Mouse (Mus musculus) liver, embryonic 14.5 days (tissue): ENCODE results near the gene Myo7a. TPM values are rescaled to one million over a fixed set of nuclear protein-coding genes. Genes with fewer than 3 reads are reported as not detected.

Experiments used
- ATAC-seq: fragments of 200-750 bp; cut with Nextera tagmentation; 2 replicates; pipeline ENCODE4 v1.8.0; 2017; ENCODE audit warnings: moderate number of reproducible peaks, mild to moderate bottlenecking, moderate library complexity; ENCODE audit not compliant: insufficient read depth
- DNase-seq, 3 experiments: peaks; one replicate each; pipeline ENCODE4 v3.0.0-alpha.2; 2012 to 2013; ENCODE audit warnings: low read depth in 3 of 3, low spot score in 3 of 3
- H3K27ac ChIP-seq: fragments of 300-500 bp; sonication (generic); 2 replicates; pipeline ENCODE4 v1.5.1; 2014; ENCODE audit warnings: moderate library complexity, mild to moderate bottlenecking, control low read depth, inconsistent platforms
- H3K27me3 ChIP-seq: fragments of 300-500 bp; sonication (generic); 2 replicates; pipeline ENCODE4 v1.6.1; 2014; ENCODE audit warnings: mild to moderate bottlenecking, low read length, moderate library complexity; ENCODE audit not compliant: control insufficient read depth, insufficient read depth
- H3K36me3 ChIP-seq: fragments of 300-500 bp; sonication (generic); replicated peaks from 2 replicates; pipeline ENCODE4 v1.6.1; 2014; ENCODE audit warnings: low read depth; ENCODE audit not compliant: control insufficient read depth, insufficient read depth
- H3K4me1 ChIP-seq, 2 experiments: fragments of 200-500 bp in 1 of 2; fragments of 300-500 bp in 1 of 2; sonication (generic) in 1 of 2; replicated peaks; 2 replicates each; pipeline ENCODE4 v1.6.1; 2012 to 2014; ENCODE audit warnings: antibody characterized with exemption in 1 of 2, inconsistent platforms in 1 of 2, low read length in 1 of 2; ENCODE audit not compliant: control insufficient read depth in 2 of 2, insufficient read depth in 2 of 2
- H3K4me2 ChIP-seq: fragments of 300-500 bp; sonication (generic); 2 replicates; pipeline ENCODE4 v1.6.1; 2014; ENCODE audit warnings: low read depth, mild to moderate bottlenecking, control low read depth, moderate library complexity
- H3K4me3 ChIP-seq, 2 experiments: fragments of 200-500 bp in 1 of 2; fragments of 300-500 bp in 1 of 2; sonication (generic) in 1 of 2; 2 replicates each; pipeline ENCODE4 v1.5.1; 2012 to 2014; ENCODE audit warnings: low read depth in 2 of 2, low read length in 2 of 2, mild to moderate bottlenecking in 2 of 2, control low read depth in 1 of 2, inconsistent platforms in 1 of 2, moderate library complexity in 1 of 2; ENCODE audit not compliant: insufficient read depth in 1 of 2
- H3K9ac ChIP-seq: fragments of 300-500 bp; sonication (generic); replicated peaks from 2 replicates; pipeline ENCODE4 v1.6.1; 2014; ENCODE audit warnings: mild to moderate bottlenecking, control low read depth, moderate library complexity
- H3K9me3 ChIP-seq: fragments of 300-500 bp; sonication (generic); 2 replicates; pipeline ENCODE4 v1.6.1; 2016; ENCODE audit warnings: low read length, mixed read lengths; ENCODE audit not compliant: control insufficient read depth
- CTCF ChIP-seq: IDR thresholded peaks from 2 replicates; pipeline ENCODE4 v1.5.1; 2016; ENCODE audit warnings: antibody characterized with exemption, low read depth, control low read depth
- EP300 ChIP-seq: IDR thresholded peaks from 2 replicates; pipeline ENCODE4 v1.6.1; 2016; ENCODE audit warnings: antibody characterized with exemption, low read depth
- WGBS: fragments of 180-500 bp; shearing (Covaris S2); extraction: QIAGEN DNeasy Blood & Tissue Kit; methylation state at CpG from one replicate; pipeline ENCODE4 v1.1.7; 2014; ENCODE audit not compliant: insufficient replicate concordance; 5-methylcytosine and 5-hydroxymethylcytosine counted together
- polyA plus RNA-seq, 2 experiments: library from polyadenylated mRNA; depleted of rRNA in 1 of 2; stranded (reverse) in 1 of 2; unstranded in 1 of 2; fragments of >200 nt; fragmentation: Nextera tagmentation in 1 of 2; extraction: Ambion mirVana in 1 of 2; gene quantifications; 2 replicates each; pipeline versions ENCODE4 v1.2.1 to v1.2.3; 2012 to 2014

Gene Myo7a
- polyA plus RNA-seq, 2 experiments, result 6.6 to 10.4 TPM

DNA sequence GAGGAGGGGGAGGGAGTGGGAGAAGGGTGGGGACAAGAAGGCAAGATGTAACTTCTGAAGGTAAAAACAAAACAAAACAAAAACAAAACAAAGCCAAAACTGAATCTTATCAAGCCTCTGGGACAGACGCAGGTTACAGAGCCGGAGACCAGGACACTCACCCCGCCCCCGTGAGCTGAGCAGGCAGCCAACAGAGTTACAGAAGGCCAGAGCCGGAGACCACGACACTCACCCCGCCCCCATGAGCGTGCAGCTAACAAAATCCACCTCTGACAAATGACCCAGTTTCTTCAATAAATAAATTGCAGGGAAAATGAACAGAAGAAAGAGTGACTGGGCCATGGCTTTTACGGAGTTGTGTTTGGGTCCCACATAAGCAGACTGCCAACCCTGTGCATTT lies 19.9 kb upstream of the Myo7a start:
- H3K4me1 ChIP-seq, result peaks cover 0 to 14% of the 10 kb centered on the region in 2 experiments; a peak in 3 of 4 replicates
- DNase-seq (no peak), ATAC-seq (no peak)
- H3K27ac ChIP-seq, result no peak overlapping the region
- H3K4me2 ChIP-seq, result no peak overlapping the region
- H3K9ac ChIP-seq, result no peak overlapping the region
- H3K4me3 ChIP-seq, result no peak overlapping the region
- 21% methylated on average over 9 of the region's 9 CpGs for WGBS
- H3K36me3 ChIP-seq, result no peaks in the 10 kb centered on the region; the same call in 1 of the 2 replicates
- H3K9me3 ChIP-seq, result no peaks in the 10 kb centered on the region
- TF ChIP-seq EP300, result no peak
- no peak for TF ChIP-seq CTCF
- no peaks in the 10 kb centered on the region for H3K27me3 ChIP-seq

DNA sequence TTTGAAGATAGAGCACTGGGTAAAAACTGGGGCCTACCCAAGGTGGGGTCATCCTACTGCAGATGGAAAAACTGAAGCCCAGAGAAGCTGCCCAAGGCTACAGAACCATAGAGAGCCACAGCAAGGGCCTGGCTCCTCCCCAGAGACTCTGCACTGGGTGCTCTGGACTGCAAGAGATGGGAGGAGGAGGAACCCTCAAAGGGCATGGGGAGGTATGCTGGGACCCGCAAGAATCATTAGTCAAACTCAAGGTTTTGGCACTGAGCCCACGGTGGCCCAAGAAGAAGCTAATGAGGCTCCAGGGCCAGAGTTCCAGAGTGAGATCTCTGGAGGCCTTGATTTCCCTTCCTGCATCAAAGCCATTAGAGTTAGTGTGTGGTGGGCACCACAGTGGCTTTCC lies 18.7 kb upstream of the Myo7a start:
- TF ChIP-seq EP300 (no peak), CTCF (no peak)
- DNase-seq (no peak), ATAC-seq (no peak)
- peaks cover 0 to 14% of the 10 kb centered on the region in 2 experiments; a peak in 3 of 4 replicates for H3K4me1 ChIP-seq
- H3K9me3 ChIP-seq, result no peaks in the 10 kb centered on the region
- no peak overlapping the region for H3K9ac ChIP-seq
- H3K27ac ChIP-seq, result no peak overlapping the region
- WGBS, result 74% methylated on average over 2 of the region's 2 CpGs
- no peaks in the 10 kb centered on the region for H3K27me3 ChIP-seq
- no peak overlapping the region for H3K4me2 ChIP-seq
- no peaks in the 10 kb centered on the region; the same call in 1 of the 2 replicates for H3K36me3 ChIP-seq
- no peak overlapping the region for H3K4me3 ChIP-seq

- peaks cover 0 to 14% of the 10 kb centered on the region in 2 experiments; a peak in 3 of 4 replicates for H3K4me1 ChIP-seq
- no peaks in the 10 kb centered on the region for H3K27me3 ChIP-seq
- TF ChIP-seq CTCF, result no peak
- no peak for TF ChIP-seq EP300
- ATAC-seq (no peak), DNase-seq (no peak)
- no peak overlapping the region for H3K4me2 ChIP-seq
- 60% methylated on average over 3 of the region's 3 CpGs for WGBS
- H3K9ac ChIP-seq, result no peak overlapping the region
- no peaks in the 10 kb centered on the region for H3K9me3 ChIP-seq
- H3K27ac ChIP-seq, result no peak overlapping the region
- H3K36me3 ChIP-seq, result no peaks in the 10 kb centered on the region; the same call in 1 of the 2 replicates
- H3K4me3 ChIP-seq, result no peak overlapping the region
Observed at GRCm38 (mm10) chr7:98137583-98137982, 18.3 kb upstream of the Myo7a start.

DNA sequence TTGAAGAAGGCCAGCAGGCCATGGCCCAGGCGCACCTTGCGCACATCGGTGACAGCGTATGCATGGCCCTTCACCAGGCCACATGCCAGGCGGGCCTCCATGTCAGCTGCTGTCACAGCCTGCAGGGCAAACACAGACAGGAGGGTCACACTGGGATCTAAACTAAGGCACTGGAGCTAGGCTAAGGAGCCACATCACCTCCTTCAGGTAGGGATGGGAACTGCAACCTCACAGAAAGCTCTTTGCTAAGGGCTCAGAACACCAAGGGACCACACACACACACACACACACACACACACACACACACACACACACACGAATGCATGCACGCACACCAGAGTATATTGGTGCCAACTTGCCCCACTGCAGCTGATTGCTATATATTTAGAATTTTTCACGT lies 12.4 kb upstream of the Myo7a start:
- TF ChIP-seq CTCF (peak; percentile 56), EP300 (no peak)
- DNase-seq (no peak), ATAC-seq (no peak)
- no peaks in the 10 kb centered on the region for H3K27me3 ChIP-seq
- H3K4me1 ChIP-seq, result no peaks in the 10 kb centered on the region
- H3K36me3 ChIP-seq, result peaks cover 18% of the 10 kb centered on the region
- no peak overlapping the region for H3K4me3 ChIP-seq
- no peak overlapping the region for H3K27ac ChIP-seq
- H3K9ac ChIP-seq, result no peak overlapping the region
- 89% methylated on average over 8 of the region's 8 CpGs for WGBS
- H3K9me3 ChIP-seq, result no peaks in the 10 kb centered on the region
- no peak overlapping the region for H3K4me2 ChIP-seq

DNA sequence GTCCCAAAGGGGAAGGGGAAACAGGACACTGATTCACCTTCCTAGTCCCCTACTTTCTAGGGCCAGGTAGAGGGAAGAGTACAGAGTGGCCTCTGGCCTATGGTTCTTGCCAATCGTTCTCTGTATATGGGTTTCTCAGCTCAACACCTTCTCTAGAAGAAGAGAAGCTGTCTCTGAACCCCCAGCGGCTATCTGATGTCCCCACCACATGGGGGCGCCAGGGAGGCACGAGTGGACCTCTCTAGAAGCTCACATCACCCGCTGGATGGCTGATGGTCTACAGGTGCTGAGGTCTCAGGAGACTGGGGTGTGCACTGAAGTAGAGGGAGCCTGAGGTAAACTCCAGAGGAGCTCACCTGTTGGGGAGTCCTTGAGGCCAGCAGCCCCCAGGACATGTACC lies 6.1 kb upstream of the Myo7a start:
- peak in 1 of 3 experiments; percentile 24 for DNase-seq
- Histone ChIP-seq H3K4me2 (no peak overlapping the region), H3K9ac (no peak overlapping the region), H3K36me3 (peaks cover 33% of the 10 kb centered on the region), H3K27ac (no peak overlapping the region), H3K9me3 (no peaks in the 10 kb centered on the region), H3K4me3 (no peak overlapping the region), H3K27me3 (no peaks in the 10 kb centered on the region), H3K4me1 (peaks cover 0 to under 1% of the 10 kb centered on the region in 2 experiments; a peak in 1 of 4 replicates)
- ATAC-seq, result no peak
- TF ChIP-seq CTCF (peak; percentile 83), EP300 (no peak)
- 31% methylated on average over 5 of the region's 5 CpGs for WGBS
